Mouse (Mus musculus) embryonic facial prominence, embryonic 14.5 days (tissue): Measurements from ENCODE around the gene Aftph. TPM values are rescaled to one million over a fixed set of nuclear protein-coding genes. Genes with fewer than 3 reads are reported as not detected.

Source experiments
- ATAC-seq: fragments of 200-750 bp; cut with Nextera tagmentation; 2 replicates; pipeline ENCODE4 v1.8.0; 2017; ENCODE audit warnings: low read depth, moderate number of reproducible peaks, moderate TSS enrichment
- DNase-seq: peaks from one replicate; pipeline ENCODE4 v3.0.0-alpha.2; 2015; ENCODE audit warnings: low spot score
- H3K27ac ChIP-seq: fragments of 300-500 bp; sonication (generic); replicated peaks from 2 replicates; pipeline ENCODE4 v1.5.1; 2014; ENCODE audit warnings: low read depth, mild to moderate bottlenecking, low read length, moderate library complexity
- H3K27me3 ChIP-seq: fragments of 300-500 bp; sonication (generic); replicated peaks from 2 replicates; pipeline ENCODE4 v1.6.1; 2014; ENCODE audit warnings: low read length; ENCODE audit not compliant: control insufficient read depth, insufficient read depth
- H3K36me3 ChIP-seq: fragments of 300-500 bp; sonication (generic); 2 replicates; pipeline ENCODE4 v1.6.1; 2014; ENCODE audit warnings: low read length, mixed read lengths; ENCODE audit not compliant: control insufficient read depth, insufficient read depth
- H3K4me1 ChIP-seq: fragments of 300-500 bp; sonication (generic); 2 replicates; pipeline ENCODE4 v1.6.1; 2014; ENCODE audit warnings: antibody characterized with exemption, low read length; ENCODE audit not compliant: control insufficient read depth, insufficient read depth
- H3K4me2 ChIP-seq: fragments of 300-500 bp; sonication (generic); 2 replicates; pipeline ENCODE4 v1.6.1; 2014; ENCODE audit warnings: low read depth, mild to moderate bottlenecking, low read length, moderate library complexity, mixed read lengths
- H3K4me3 ChIP-seq: fragments of 300-500 bp; sonication (generic); 2 replicates; pipeline ENCODE4 v1.5.1; 2014; ENCODE audit warnings: low read depth, mild to moderate bottlenecking, low read length
- H3K9ac ChIP-seq: fragments of 300-500 bp; sonication (generic); 2 replicates; pipeline ENCODE4 v1.6.1; 2014; ENCODE audit warnings: low read depth, mild to moderate bottlenecking, low read length, moderate library complexity, mixed read lengths
- H3K9me3 ChIP-seq: fragments of 300-500 bp; sonication (generic); 2 replicates; pipeline ENCODE4 v1.6.1; 2016; ENCODE audit warnings: low read length; ENCODE audit not compliant: control insufficient read depth
- WGBS: fragments of 180-500 bp; shearing (Covaris S2); extraction: QIAGEN DNeasy Blood & Tissue Kit; methylation state at CpG from one replicate; pipeline ENCODE4 v1.1.7; 2014; 5-methylcytosine and 5-hydroxymethylcytosine counted together
- polyA plus RNA-seq: library from polyadenylated mRNA; unstranded; fragments of >200 nt; fragmentation: Nextera tagmentation; extraction: Ambion mirVana; gene quantifications from 2 replicates; pipeline ENCODE4 v1.2.1, GENCODE M21; 2014

Aftph gene
- polyA plus RNA-seq, 1 experiment from 2014 or later: 18.6 TPM

- ATAC-seq (peak; percentile 89), DNase-seq (peak; percentile 87)
- Histone ChIP-seq H3K4me1 (no peaks in the 10 kb centered on the region), H3K9me3 (no peaks in the 10 kb centered on the region), H3K4me3 (no peak overlapping the region), H3K27ac (no peak overlapping the region), H3K4me2 (no peak overlapping the region), H3K36me3 (peaks cover 13% of the 10 kb centered on the region; the same call in 1 of the 2 replicates), H3K27me3 (no peaks in the 10 kb centered on the region), H3K9ac (no peak overlapping the region)
- 7% methylated on average over 4 of the region's 4 CpGs for WGBS
Observed at GRCm38 (mm10) chr11:20691000-20691399, 50.4 kb downstream of the Aftph start.

GRCm38 (mm10) chr11:20681679-20682078 lies 59.7 kb downstream of the Aftph start:
- 93% methylated on average over 5 of the region's 5 CpGs for WGBS
- Histone ChIP-seq H3K27me3 (no peaks in the 10 kb centered on the region), H3K27ac (no peak overlapping the region), H3K4me2 (no peak overlapping the region), H3K4me1 (no peaks in the 10 kb centered on the region), H3K9me3 (no peaks in the 10 kb centered on the region), H3K36me3 (peaks cover 11% of the 10 kb centered on the region), H3K4me3 (no peak overlapping the region), H3K9ac (no peak overlapping the region)
- no peak for ATAC-seq
- DNase-seq: no peak

- WGBS: 83% methylated on average over 5 of the region's 5 CpGs
Observed at GRCm38 (mm10) chr11:20680781-20681180, 60.6 kb downstream of the Aftph start.

GRCm38 (mm10) chr11:20679396-20679795 lies 62.0 kb downstream of the Aftph start:
- no peak for ATAC-seq
- 67% methylated on average over 2 of the region's 2 CpGs for WGBS
- H3K4me3 ChIP-seq: no peak overlapping the region
- no peak overlapping the region for H3K27ac ChIP-seq
- H3K9ac ChIP-seq: no peak overlapping the region
- no peak for DNase-seq
- no peak overlapping the region for H3K4me2 ChIP-seq
- H3K9me3 ChIP-seq: no peaks in the 10 kb centered on the region
- H3K4me1 ChIP-seq: no peaks in the 10 kb centered on the region
- peaks cover 2% of the 10 kb centered on the region; the same call in 1 of the 2 replicates for H3K36me3 ChIP-seq
- H3K27me3 ChIP-seq: no peaks in the 10 kb centered on the region

More at GRCm38 (mm10) chr11:20680781-20681180, 60.6 kb downstream of the Aftph start:
- Histone ChIP-seq H3K4me2 (no peak overlapping the region), H3K4me1 (no peaks in the 10 kb centered on the region), H3K36me3 (peaks cover 7% of the 10 kb centered on the region), H3K27ac (no peak overlapping the region), H3K9me3 (no peaks in the 10 kb centered on the region), H3K4me3 (no peak overlapping the region), H3K9ac (no peak overlapping the region), H3K27me3 (no peaks in the 10 kb centered on the region)
- no peak for ATAC-seq
- DNase-seq: no peak

GRCm38 (mm10) chr11:20672513-20672912 lies 68.9 kb downstream of the Aftph start:
- ATAC-seq (no peak), DNase-seq (no peak)
- Histone ChIP-seq H3K4me1 (no peaks in the 10 kb centered on the region), H3K4me3 (no peak overlapping the region), H3K9ac (no peak overlapping the region), H3K9me3 (no peaks in the 10 kb centered on the region), H3K4me2 (no peak overlapping the region), H3K27me3 (no peaks in the 10 kb centered on the region), H3K36me3 (no peaks in the 10 kb centered on the region), H3K27ac (no peak overlapping the region)
- WGBS: 75% methylated on average over 6 of the region's 6 CpGs

- no peak for ATAC-seq
- no peaks in the 10 kb centered on the region for H3K9me3 ChIP-seq
- H3K4me1 ChIP-seq: no peaks in the 10 kb centered on the region
- DNase-seq: no peak
- 51% methylated on average over 6 of the region's 6 CpGs for WGBS
- no peak overlapping the region for H3K9ac ChIP-seq
- no peak overlapping the region for H3K27ac ChIP-seq
- H3K36me3 ChIP-seq: no peaks in the 10 kb centered on the region
- no peaks in the 10 kb centered on the region for H3K27me3 ChIP-seq
- H3K4me2 ChIP-seq: no peak overlapping the region
- H3K4me3 ChIP-seq: no peak overlapping the region
Observed at GRCm38 (mm10) chr11:20671789-20672392, 69.5 kb downstream of the Aftph start.

- H3K27me3 ChIP-seq: no peaks in the 10 kb centered on the region
- no peaks in the 10 kb centered on the region for H3K4me1 ChIP-seq
- H3K4me3 ChIP-seq: no peak overlapping the region
- no peak overlapping the region for H3K27ac ChIP-seq
- H3K9ac ChIP-seq: no peak overlapping the region
- no peaks in the 10 kb centered on the region for H3K9me3 ChIP-seq
- H3K4me2 ChIP-seq: no peak overlapping the region
- ATAC-seq: no peak
- no peaks in the 10 kb centered on the region for H3K36me3 ChIP-seq
- 67% methylated on average over 9 of the region's 9 CpGs for WGBS
- no peak for DNase-seq
Observed at GRCm38 (mm10) chr11:20664878-20665277, 76.5 kb downstream of the Aftph start.

- peak; percentile 85 for ATAC-seq
- no peaks in the 10 kb centered on the region for H3K36me3 ChIP-seq
Observed at GRCm38 (mm10) chr11:20663580-20664198, 77.7 kb downstream of the Aftph start.

GRCm38 (mm10) chr11:20662811-20663210 lies 78.6 kb downstream of the Aftph start:
- Histone ChIP-seq H3K4me2 (no peak overlapping the region), H3K4me1 (no peaks in the 10 kb centered on the region), H3K4me3 (no peak overlapping the region), H3K36me3 (no peaks in the 10 kb centered on the region), H3K27ac (no peak overlapping the region), H3K9me3 (no peaks in the 10 kb centered on the region), H3K27me3 (no peaks in the 10 kb centered on the region), H3K9ac (no peak overlapping the region)
- peak; percentile 10; the same call in 1 of the 2 replicates for ATAC-seq
- 72% methylated on average over 7 of the region's 7 CpGs for WGBS
- no peak for DNase-seq

More at GRCm38 (mm10) chr11:20663580-20664198, 77.7 kb downstream of the Aftph start:
- DNase-seq: peak; percentile 85
- Histone ChIP-seq H3K9ac (no peak overlapping the region), H3K4me1 (no peaks in the 10 kb centered on the region), H3K27ac (no peak overlapping the region; the same call in 1 of the 2 replicates), H3K4me2 (no peak overlapping the region), H3K9me3 (no peaks in the 10 kb centered on the region), H3K27me3 (no peaks in the 10 kb centered on the region), H3K4me3 (no peak overlapping the region)
- WGBS: 28% methylated on average over 5 of the region's 5 CpGs
